Mouse (Mus musculus) gonadal fat pad, adult 2 months (tissue): ENCODE measurements around the gene Ppfibp1. TPM values are rescaled to one million over a fixed set of nuclear protein-coding genes. Genes with fewer than 3 reads are reported as not detected.

Experiments
- DNase-seq: peaks from one replicate; pipeline ENCODE4 v3.0.0-alpha.2; 2012; ENCODE audit warnings: low read depth
- polyA plus RNA-seq: library from polyadenylated mRNA; depleted of rRNA; stranded (reverse); fragments of >200 nt; gene quantifications from 2 replicates; pipeline ENCODE4 v1.2.3, GENCODE M21; 2012

Ppfibp1 gene
- polyA plus RNA-seq, 1 experiment: 25.5 TPM

DNA sequence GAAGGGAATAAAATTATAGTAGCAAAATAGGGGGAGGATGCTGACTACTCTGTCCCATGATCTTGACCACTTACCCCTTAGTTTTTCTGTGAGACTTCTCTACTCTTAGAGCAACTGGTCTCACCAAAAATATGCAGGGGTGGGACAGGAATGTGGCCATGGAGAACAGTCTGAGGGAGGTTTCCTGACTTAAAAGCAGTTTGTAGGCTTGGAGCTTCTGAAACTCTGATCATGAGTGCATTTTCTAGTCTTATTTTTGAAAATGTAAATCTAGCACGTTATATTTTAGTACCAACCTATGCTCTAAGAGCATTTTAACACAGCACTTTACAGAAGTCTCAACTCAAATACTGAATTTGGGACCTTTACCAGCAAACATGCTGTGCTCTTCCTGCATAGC is 70.4 kb downstream of the Ppfibp1 start:
- no peak for DNase-seq

DNA sequence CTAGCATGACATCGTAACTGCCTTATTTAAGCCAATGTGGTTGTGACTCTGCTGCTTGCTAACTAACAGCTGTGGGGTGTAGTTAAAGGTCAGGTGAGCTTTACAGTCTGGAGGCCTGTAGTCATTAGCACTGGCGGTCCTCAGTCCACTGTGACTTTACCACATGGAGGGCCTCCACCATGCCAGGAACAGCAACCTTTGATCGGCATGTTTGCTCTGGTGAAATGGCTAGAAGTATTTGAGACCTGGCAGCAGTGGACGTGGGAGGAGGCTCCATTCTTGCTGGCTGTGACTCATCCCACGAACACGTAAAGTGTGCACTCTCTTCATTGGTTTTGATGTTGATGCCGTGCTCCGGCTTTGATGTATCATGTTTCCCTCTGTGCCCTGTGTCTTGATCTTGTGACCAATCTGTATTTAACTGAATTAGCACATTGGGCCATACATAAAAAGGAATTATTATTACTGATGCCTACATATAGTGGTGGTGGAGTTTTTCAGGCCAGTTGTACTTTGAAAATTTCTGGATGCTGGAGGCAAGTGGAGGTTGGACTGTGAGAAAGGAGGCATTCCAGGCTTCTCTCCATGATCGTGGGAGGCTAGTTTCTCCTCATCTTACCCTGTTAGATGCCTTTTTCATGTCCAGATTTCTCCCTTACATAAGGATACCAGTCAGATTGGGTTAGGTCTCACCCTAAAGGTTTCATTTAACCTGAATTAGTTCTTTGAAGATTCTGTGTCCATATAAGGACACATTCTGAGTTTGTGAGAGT is 71.8 kb downstream of the Ppfibp1 start:
- DNase-seq: no peak

DNA sequence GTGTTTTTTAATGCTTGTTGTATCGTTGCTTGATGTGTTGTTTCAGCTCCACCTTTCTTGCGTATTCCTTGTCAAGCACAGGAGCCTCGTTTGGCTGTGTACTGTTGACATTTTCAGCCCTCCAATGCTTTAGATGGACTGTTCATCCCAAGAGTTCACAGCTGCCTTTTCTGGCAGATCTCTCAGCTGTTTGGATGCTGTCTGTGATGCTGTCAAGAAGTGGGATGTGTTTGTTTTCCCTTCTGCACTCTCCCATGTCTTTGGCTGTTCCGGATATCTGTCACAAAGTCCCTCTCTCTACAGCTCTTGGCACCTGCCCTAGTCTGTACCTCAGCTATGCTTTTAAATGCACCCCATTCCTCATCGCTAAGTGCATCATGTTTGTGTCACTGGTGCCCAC is 72.7 kb downstream of the Ppfibp1 start:
- no peak for DNase-seq

DNA sequence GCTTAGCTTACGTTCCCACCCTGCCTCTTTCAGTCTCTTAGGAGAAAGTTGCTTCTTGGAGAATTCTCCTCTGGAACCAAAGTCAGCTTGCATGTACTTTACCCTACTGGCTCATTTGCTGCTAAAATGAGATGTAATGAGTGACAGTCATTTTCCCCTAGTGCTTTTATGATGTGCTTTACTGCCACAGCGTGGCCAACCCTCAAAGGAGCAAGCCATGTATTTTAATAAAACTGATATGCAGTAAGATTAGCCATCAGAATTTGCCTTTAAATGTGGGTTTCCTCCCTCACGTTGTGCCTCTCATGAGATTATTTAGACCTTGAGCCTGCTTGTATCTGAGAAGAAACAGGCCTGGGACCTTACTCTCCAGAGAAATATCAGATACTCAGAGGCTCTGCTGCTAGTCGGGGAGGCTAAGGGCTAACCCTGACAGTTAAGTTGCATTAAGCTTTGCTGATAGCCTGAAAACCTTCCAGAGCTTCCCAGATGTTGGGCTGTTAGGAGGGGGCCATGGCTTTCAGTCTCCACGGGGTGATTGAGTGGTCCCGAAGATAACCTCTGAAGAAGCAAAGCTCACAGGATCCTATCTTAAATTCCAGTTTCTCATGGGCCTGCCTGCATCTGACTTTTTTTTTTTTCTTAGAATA is 73.7 kb downstream of the Ppfibp1 start:
- no peak for DNase-seq

DNA sequence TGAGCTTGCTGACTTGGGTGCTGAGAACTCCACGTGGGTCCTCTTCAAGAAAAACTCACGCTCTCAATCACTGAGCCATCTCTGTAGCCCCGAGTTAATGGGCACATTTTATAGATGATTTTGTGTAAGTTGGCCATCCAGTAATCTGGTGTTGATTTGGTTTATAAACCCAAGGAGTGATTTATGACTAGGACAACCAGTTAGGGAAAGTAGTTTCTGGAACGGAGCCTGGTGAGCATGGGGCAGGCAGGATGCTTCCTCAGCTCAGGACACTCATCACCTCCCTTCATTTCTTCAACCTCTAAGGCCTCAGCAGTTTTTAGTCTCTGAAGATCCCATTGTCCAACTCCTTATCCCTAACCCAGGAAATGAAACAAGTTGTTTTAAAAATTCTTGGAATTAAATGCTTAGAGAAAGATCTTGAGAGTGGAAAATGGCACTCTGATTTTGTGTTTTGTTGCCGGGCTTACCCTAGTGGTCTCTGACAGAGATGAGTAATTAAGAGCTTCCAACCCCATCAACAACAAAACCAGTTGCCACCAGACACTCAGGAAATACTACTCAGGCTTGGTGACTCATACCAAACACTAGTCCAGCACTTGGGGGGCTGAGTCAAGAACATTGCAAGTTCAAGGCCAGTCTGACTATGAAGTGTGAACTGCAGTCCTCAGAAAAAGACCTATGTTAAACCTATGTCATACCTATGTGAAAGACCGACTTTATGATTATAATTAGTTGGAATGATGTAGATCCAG is 75.3 kb downstream of the Ppfibp1 start:
- no peak for DNase-seq

DNA sequence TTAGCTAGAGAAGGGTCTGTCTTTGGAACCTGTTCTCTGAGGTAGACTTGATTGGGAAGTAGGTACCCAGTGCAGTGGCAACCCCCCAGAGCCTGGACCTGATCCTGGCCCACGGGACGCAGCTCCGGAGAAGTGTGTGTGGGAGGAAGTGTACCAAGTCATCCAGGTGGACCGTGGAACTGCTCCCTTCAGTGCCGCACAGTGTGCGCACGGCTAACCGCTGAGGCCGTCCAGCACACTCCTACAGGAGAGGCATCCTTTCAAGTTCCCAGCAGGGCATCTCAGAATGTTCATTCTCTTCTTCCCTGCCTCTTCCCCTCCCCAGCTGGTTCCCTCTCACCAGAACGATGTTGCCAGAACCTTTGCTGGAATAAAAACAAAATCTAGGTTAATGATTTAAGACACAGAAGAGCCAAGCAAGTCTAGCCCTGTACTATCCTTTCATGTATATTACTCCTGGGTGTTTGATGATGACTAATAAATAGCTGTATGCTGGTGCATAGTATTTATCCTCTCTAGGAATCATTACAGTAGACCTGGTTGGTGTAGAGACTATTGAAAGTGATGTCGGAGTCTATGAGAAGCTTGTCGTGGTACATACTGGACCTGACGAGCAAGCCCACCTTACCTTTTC is 77.0 kb downstream of the Ppfibp1 start:
- no peak for DNase-seq

DNA sequence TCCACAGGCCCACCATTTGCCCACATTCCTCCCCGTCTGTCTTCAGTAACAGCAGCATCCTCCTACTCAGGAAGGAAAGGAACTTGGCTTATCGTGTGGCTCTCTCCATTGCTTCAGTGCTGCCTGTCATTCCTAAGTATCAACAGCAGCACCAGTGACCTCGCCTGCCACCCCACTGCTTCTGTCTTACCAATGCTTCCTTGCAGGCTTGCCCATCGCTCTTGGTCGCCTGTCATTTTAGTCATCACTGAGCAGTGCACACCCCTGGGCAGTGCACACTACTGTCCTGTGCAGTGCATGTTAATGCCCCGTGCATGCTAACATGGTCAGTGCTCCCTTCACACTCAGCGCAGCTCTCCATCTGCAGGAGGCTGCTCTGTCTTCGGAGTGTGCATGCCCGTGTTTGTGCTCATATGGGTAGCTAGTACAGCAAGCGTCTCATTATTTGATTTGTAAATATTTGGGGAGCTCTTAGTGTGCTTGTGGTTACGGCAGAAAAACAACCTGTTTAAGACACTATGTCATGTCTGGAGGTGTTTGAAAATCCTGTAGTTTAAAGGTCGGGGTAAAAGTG is 78.2 kb downstream of the Ppfibp1 start:
- no peak for DNase-seq

DNA sequence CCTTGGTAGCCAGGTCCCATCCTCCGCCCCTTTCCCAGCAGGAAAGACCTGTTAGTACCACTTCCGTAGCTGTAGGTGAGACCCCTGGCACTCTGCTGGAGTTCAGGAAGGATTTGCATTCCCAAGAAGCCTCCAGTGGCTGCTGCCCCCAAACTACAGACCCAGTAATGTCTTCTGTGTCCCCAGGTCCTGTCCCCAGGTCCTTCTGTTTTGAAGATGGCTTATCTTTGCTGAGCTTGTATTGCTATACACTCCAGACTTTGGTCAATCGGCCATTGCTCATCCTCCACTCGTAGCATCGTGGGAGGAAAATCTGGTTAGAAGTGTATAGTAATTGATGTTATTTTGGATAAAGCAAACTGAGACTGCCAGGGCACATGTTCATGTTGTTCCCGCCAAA is 79.5 kb downstream of the Ppfibp1 start:
- no peak for DNase-seq

DNA sequence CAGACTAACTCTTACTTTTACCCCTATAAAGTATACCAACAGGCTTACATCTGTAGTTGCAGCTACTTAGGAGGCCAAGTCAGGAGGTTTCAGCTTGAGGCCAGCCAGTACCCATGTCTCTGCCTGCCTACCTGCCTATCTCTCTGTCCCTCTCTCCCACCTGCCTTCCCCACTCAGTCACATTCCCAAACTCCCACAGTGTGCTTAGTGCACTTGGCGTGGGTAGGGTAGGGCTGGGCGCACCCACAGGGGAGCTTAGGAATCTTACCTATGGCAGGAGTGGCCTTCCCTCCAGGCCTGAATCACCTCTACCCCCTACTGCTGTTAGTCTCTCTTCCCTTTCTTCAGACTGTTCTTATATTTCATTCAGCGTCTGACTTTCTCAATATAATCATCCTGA is 82.5 kb downstream of the Ppfibp1 start:
- no peak for DNase-seq

DNA sequence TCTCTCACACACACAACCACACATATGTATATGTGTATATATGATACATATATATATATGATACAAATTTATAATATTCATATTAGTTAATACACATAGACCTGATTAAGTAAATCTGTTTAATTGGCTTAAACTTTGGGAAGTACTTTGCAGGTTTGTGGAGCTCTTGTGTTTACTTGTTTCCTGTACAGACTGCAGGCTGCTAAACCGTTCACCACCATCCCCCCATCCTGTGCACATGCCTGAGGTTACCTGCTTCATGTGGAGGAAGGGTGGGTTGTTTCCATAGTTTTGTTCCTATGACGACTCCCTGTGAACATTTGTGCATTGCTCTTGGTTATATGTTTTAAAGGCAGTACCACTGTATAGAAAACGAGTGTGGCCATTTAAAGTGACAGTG is 83.1 kb downstream of the Ppfibp1 start:
- DNase-seq: no peak

DNA sequence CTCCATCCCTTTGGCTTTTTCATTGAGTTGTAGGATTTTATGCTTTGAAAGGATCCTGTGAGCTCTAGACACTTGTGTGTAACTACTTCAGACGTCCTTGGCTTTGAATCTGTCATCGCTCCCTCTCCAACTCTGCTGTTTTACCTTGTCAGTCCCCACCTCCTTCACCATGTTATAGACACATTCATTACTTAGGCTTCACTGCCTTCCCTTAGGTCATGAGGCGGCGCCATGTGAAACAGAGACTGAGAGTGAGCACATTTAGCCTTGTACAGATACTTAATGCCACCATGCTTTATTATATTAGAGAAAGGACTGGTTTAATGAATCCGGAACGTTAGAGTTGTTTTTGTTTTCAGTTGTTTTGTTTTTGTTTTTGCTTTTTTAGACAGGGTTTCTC is 83.7 kb downstream of the Ppfibp1 start:
- no peak for DNase-seq

DNA sequence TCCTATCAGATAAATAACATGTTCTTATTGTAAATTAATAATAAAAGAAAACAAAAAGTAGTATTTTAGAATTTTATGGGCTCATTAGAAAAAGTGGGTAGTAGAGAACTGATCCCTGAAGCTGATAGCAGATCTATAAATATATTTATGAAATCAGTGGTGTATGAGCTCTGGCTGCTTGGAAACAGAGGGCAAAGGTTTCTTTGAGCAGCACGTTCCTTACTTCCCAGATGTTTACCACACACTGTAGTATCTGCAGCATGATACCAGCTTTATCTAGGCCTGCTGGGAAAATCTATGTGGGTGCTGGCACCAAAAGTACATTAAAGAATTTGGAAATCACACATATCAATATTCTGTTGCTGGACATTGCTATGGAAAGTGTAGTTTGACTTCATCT is 84.5 kb downstream of the Ppfibp1 start:
- no peak for DNase-seq

DNA sequence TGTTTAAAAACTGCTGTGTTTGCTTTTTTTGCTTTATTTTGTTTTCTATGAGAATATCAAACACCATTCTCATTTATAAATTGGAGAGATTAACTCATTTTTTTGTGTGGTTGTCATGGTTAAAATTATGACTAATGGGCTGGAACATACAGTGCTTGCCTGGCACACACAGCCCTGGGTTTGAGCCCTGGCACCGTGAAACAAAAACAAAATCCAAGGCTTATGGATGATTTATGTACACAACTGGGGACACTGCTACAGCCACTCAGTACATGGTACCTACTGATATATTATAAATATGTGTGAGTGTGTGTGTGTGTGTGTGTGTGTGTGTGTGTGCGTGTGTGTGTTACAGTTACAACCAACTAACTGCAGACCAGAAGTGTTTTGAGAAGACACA is 85.1 kb downstream of the Ppfibp1 start:
- no peak for DNase-seq

DNA sequence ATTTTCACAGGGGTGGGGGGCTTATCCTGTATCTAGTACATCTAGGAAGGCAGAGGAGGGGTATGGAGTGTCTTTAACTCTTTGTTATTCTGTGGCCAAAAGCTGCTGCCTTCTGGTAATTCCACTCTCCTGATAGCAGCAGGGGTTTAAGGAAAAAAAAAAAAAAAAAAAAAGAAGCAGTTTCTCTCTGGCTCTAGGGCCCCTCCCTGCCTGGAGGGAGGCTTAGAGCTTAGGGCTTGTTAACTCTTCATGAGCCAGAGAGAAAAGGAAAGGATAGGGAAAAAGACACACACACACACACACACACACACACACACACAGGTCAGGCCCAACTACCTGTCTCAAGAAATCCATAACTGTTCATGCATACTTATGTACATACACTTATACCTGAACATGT is 85.5 kb downstream of the Ppfibp1 start:
- no peak for DNase-seq

DNA sequence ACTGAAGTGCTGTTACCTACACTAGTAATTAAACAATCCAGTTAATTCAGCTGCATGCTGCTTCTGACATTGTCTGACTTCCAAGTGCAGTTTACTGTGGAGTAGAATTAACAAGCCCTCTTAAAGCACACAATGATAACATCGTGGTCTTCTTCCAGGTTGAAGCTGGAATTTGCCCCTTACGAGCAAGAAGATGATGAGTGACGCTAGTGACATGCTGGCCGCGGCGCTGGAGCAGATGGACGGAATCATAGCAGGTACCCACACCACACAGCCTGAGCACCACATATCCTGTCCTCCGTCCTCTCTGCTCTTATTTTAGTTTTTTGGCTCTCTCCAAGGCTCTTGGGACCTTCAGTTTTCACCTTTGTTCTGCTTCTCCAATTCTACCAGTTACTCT is 88.2 kb downstream of the Ppfibp1 start:
- DNase-seq: no peak

DNA sequence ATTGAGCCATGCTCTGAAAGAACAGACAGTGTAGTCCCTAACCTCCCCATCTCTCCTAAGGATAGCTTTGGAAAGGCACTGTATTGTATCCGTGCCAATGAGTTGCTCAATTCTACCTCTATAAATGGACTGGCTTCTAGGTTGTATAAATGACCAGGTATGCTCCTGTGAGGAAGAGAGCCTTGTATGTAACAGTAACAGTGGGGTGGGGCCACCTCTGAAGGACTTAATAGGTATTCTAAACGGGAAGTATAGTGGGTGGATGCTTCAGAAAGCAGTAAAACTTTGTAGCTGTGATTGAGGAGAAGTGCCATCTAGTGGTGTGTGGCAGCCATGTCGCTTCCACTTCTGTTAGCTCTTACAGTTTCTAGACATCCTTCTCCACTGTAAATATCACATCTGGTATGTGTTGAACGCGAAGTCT is 90.4 kb downstream of the Ppfibp1 start:
- peak; percentile 17 for DNase-seq

DNA sequence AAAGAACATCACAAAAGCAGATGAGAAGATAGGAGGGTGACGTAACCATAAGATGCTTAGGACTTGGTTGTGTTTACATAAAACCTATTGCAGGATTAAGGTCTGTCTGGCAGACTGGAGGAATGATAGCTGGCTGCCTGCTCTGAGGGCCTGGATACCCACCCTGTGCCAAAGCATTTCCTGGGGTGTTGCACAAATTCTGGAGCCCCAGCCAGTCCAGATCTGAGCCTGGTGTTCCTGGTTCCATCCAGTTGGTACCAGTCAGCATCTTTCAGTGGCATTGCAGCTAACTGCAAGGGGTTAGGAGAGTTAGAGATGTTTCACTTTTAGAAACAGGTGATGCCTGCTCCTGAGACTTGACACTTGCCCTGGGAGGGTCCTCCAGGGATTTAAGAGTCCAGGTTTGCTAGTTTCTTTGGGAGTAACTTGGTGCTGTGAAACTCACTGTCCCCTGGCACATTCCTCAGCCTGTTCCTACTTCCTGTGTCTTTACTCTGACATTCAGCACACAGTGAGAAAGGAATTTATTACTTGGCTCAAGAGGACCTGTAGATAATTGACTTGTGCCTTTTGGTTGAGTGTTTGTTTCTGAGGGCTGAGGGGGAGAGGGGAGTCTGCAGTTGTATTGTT is 90.9 kb downstream of the Ppfibp1 start:
- no peak for DNase-seq

DNA sequence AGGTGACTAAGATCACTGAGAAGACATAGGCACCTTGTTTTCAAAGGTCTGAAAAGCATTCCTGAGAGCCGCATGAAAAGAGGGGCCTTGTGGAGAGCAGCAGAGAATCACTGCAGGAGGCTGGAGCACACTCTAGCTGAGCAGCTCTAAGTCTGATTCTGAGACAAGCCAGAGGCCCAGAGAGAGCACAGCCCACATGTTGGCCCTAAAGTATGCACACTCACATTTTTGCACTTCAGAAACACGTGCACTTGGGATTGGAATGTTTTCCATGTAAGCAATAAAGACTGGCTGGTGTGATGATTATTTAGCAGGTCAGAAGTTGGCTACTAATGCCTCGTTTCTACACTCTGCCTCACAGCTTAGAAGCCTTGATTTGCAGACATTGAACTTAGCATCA is 91.7 kb downstream of the Ppfibp1 start:
- DNase-seq: no peak

DNA sequence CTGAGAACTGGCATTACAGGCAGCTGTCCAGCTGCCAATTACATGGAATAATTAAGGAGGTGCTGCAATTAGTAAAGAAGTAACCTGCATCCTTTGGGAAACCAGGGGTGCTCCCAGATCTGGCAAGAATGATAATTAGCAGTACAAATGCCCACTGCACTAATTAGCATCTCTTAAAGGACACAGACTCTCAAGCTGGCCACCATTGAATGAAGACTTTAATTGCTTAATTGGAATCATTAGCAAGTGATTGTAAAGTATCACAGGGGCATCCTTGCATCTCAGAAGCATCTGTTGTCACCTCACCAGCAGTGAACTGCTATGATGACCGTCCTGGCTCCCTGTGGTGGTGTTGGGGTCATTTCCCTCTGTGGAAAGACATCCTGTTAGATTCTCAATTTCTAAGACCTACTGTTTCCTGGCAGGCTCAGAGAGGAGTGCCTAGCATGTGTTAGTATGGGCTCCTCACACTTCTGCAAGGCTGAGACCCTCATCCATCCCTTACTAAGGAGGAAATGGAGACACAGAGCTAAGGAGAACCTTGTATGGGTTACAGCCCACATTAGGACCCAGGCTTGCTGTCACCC is 93.1 kb downstream of the Ppfibp1 start:
- DNase-seq: no peak

DNA sequence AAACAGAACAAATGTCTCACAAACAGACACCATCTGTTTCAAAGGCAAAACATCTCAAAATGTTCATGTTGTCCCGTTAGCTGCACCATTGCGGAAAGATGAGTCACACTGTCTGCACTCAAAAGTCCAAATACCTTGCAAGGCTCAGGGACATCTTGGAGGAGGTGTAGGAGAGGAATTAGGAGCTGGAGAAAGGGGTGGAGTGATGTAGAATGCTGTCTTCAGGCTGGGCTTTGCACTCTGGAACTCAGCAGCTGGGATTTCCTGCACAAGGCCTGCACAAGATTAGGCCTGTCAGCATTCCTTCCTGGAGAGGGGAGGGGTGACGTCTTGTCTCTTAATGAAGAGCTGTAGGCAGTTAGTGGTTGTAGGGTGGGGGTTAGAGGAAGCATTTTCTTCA is 96.3 kb downstream of the Ppfibp1 start:
- DNase-seq: no peak

DNA sequence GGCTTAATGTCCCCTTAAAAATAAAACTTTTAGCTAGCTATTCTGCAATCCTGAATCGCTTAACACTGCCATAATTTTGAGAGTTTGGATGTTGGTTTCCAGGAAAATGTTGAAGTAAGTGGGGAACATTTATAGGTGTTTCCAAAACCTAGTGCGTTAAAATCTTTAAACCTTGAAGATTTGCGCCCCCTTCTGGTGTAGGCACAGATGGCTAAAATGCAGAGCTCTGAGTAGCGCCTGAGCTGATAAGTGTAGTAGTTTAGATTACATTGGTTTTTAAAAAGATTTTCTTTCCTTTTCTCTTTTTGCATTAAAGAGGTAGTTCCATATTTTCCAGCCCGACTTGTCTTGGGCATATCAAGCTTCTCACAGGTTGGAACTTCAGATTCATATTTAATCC is 105.9 kb downstream of the Ppfibp1 start:
- DNase-seq: no peak
